Mouse (Mus musculus) right cerebral cortex, postnatal 14 days (tissue): ENCODE data around the gene Mx1.

Source experiments
- DNase-seq: peaks from one replicate; pipeline ENCODE4 v3.0.0; 2022

Gene Mx1

GRCm38 (mm10) chr16:97462481-97463181 is at the start of gene Mx1:
Gene Mx1, minus strand, starts transcription at chr16:97462907.
- DNase-seq: no peak

- no peak for DNase-seq
Measured at GRCm38 (mm10) chr16:97512347-97512751, 49.6 kb upstream of the Mx1 start.

- no peak for DNase-seq
Measured at GRCm38 (mm10) chr16:97511495-97511894, 48.8 kb upstream of the Mx1 start.

GRCm38 (mm10) chr16:97510849-97511248 is 48.1 kb upstream of the Mx1 start:
- DNase-seq: no peak

- DNase-seq: no peak
Measured at GRCm38 (mm10) chr16:97507783-97508182, 45.1 kb upstream of the Mx1 start.

- no peak for DNase-seq
Measured at GRCm38 (mm10) chr16:97504793-97505192, 42.1 kb upstream of the Mx1 start.

- no peak for DNase-seq
Measured at GRCm38 (mm10) chr16:97503849-97504248, 41.1 kb upstream of the Mx1 start.

GRCm38 (mm10) chr16:97500901-97501300 is 38.2 kb upstream of the Mx1 start:
- DNase-seq: no peak

- DNase-seq: no peak
Measured at GRCm38 (mm10) chr16:97499450-97499849, 36.7 kb upstream of the Mx1 start.

- DNase-seq: no peak
Measured at GRCm38 (mm10) chr16:97498139-97498538, 35.4 kb upstream of the Mx1 start.

- DNase-seq: no peak
Measured at GRCm38 (mm10) chr16:97497682-97498081, 35.0 kb upstream of the Mx1 start.

GRCm38 (mm10) chr16:97496026-97496425 is 33.3 kb upstream of the Mx1 start:
- DNase-seq: no peak

- no peak for DNase-seq
Measured at GRCm38 (mm10) chr16:97492369-97492768, 29.7 kb upstream of the Mx1 start.

- DNase-seq: no peak
Measured at GRCm38 (mm10) chr16:97478655-97479054, 15.9 kb upstream of the Mx1 start.

GRCm38 (mm10) chr16:97476524-97476923 is 13.8 kb upstream of the Mx1 start:
- DNase-seq: no peak

- DNase-seq: no peak
Measured at GRCm38 (mm10) chr16:97475581-97475980, 12.9 kb upstream of the Mx1 start.

GRCm38 (mm10) chr16:97474671-97475070 is 12.0 kb upstream of the Mx1 start:
- DNase-seq: no peak

- no peak for DNase-seq
Measured at GRCm38 (mm10) chr16:97467993-97468791, 5.5 kb upstream of the Mx1 start.

GRCm38 (mm10) chr16:97467472-97467871 is 4.8 kb upstream of the Mx1 start:
- DNase-seq: no peak

- DNase-seq: no peak
Measured at GRCm38 (mm10) chr16:97466182-97466957, 3.7 kb upstream of the Mx1 start.

GRCm38 (mm10) chr16:97461271-97461670 is 1.4 kb downstream of the Mx1 start:
- DNase-seq: no peak

GRCm38 (mm10) chr16:97459831-97460230 is 2.9 kb downstream of the Mx1 start:
- DNase-seq: no peak

GRCm38 (mm10) chr16:97447386-97447785 is 15.3 kb downstream of the Mx1 start:
- no peak for DNase-seq
